Mouse (Mus musculus): Measurements from ENCODE around the gene Far2. TPM values are rescaled to one million over a fixed set of nuclear protein-coding genes. Genes with fewer than 3 reads are reported as not detected.

Far2 gene
- polyA plus RNA-seq, 1 experiment from 2014 or later, result 19.5 TPM

- WGBS, result 82% methylated on average over 3 of the region's 3 CpGs
- H3K4me2 ChIP-seq (ENCODE audit: low read length), result no peak overlapping the region
- no peak overlapping the region for H3K27ac ChIP-seq (ENCODE audit: low read length)
- H3K9me3 ChIP-seq (ENCODE audit: control insufficient read depth, low read length), result no peaks in the 10 kb centered on the region
- no peaks in the 10 kb centered on the region for H3K36me3 ChIP-seq (ENCODE audit: control insufficient read depth, insufficient read depth)
- H3K4me3 ChIP-seq (replicated peaks; ENCODE audit: low read length), result no peak overlapping the region
- no peaks in the 10 kb centered on the region for H3K4me1 ChIP-seq (replicated peaks; ENCODE audit: control insufficient read depth, insufficient read depth, low read length)
- H3K27me3 ChIP-seq (replicated peaks; ENCODE audit: control insufficient read depth, insufficient read depth, low read length), result no peaks in the 10 kb centered on the region
- ATAC-seq, result no peak
- no peak overlapping the region for H3K9ac ChIP-seq (replicated peaks; ENCODE audit: low read depth, low read length)
These were observed 26.5 kb downstream of the Far2 start for GRCm38 (mm10) chr6:148073599-148073998.

GRCm38 (mm10) chr6:148074211-148074864, 27.3 kb downstream of the Far2 start:
- ATAC-seq, result 0 out of 2 replicates have a peak, but pooled peaks have one; percentile 26
- H3K9ac ChIP-seq (replicated peaks; ENCODE audit: low read depth, low read length), result no peak overlapping the region
- no peaks in the 10 kb centered on the region for H3K36me3 ChIP-seq (ENCODE audit: control insufficient read depth, insufficient read depth)
- H3K27ac ChIP-seq (ENCODE audit: low read length), result no peak overlapping the region
- no peaks in the 10 kb centered on the region for H3K27me3 ChIP-seq (replicated peaks; ENCODE audit: control insufficient read depth, insufficient read depth, low read length)
- H3K4me3 ChIP-seq (replicated peaks; ENCODE audit: low read length), result no peak overlapping the region
- no peak overlapping the region for H3K4me2 ChIP-seq (ENCODE audit: low read length)
- no peaks in the 10 kb centered on the region for H3K9me3 ChIP-seq (ENCODE audit: control insufficient read depth, low read length)
- H3K4me1 ChIP-seq (replicated peaks; ENCODE audit: control insufficient read depth, insufficient read depth, low read length), result no peaks in the 10 kb centered on the region

DNA sequence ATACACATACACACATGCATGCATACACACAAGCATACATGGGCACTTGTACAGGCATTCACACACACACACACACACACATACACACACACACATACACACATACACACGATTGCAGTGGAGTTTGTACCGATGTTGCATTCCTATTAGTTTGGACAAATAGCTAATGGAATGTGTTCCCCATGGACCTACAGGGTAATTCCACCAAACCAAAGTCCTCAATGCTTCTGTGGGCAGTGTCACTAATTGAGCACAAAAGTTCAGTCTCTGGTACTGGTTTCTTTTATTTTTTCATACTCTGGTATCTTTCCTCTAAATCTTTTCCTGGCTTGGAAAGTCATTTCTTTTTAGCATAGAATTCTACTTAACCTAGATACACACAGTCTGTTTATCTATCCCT, 36.8 kb downstream of the Far2 start:
- no peaks in the 10 kb centered on the region for H3K9me3 ChIP-seq (ENCODE audit: control insufficient read depth, low read length)
- no peak for ATAC-seq
- H3K4me1 ChIP-seq (replicated peaks; ENCODE audit: control insufficient read depth, insufficient read depth, low read length), result no peaks in the 10 kb centered on the region
- 92% methylated on average over 2 of the region's 2 CpGs for WGBS
- H3K27ac ChIP-seq (ENCODE audit: low read length), result no peak overlapping the region
- no peak overlapping the region for H3K9ac ChIP-seq (replicated peaks; ENCODE audit: low read depth, low read length)
- no peak overlapping the region for H3K4me3 ChIP-seq (replicated peaks; ENCODE audit: low read length)
- no peak overlapping the region for H3K4me2 ChIP-seq (ENCODE audit: low read length)
- no peaks in the 10 kb centered on the region for H3K27me3 ChIP-seq (replicated peaks; ENCODE audit: control insufficient read depth, insufficient read depth, low read length)
- H3K36me3 ChIP-seq (ENCODE audit: control insufficient read depth, insufficient read depth), result no peaks in the 10 kb centered on the region

GRCm38 (mm10) chr6:148084403-148084802, 37.3 kb downstream of the Far2 start:
- no peak for ATAC-seq
- no peak overlapping the region for H3K4me3 ChIP-seq (replicated peaks; ENCODE audit: low read length)
- no peak overlapping the region for H3K9ac ChIP-seq (replicated peaks; ENCODE audit: low read depth, low read length)
- H3K4me2 ChIP-seq (ENCODE audit: low read length), result no peak overlapping the region
- no peaks in the 10 kb centered on the region for H3K36me3 ChIP-seq (ENCODE audit: control insufficient read depth, insufficient read depth)
- no peak overlapping the region for H3K27ac ChIP-seq (ENCODE audit: low read length)
- no peaks in the 10 kb centered on the region for H3K4me1 ChIP-seq (replicated peaks; ENCODE audit: control insufficient read depth, insufficient read depth, low read length)
- WGBS, result 84% methylated on average over 2 of the region's 2 CpGs
- H3K27me3 ChIP-seq (replicated peaks; ENCODE audit: control insufficient read depth, insufficient read depth, low read length), result no peaks in the 10 kb centered on the region
- no peaks in the 10 kb centered on the region for H3K9me3 ChIP-seq (ENCODE audit: control insufficient read depth, low read length)

DNA sequence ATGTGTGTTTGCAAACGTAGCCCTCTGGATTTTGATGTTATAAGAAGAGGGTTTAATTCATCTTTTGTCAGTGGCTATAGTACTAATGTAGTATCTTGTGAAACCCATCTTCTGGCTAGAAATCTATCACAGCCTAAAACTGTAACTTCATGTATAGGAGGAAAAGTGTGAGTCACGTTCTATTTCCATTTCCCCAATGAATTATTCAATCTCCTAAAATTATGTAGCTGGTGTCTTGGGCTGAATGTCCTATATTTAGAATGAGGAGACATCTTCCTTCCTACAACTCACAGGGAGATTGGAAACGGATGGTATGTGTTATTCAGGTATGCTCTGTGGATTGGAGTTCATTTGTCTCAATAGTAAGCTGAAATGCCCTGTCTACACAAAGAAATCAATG, 50.0 kb downstream of the Far2 start:
- no peaks in the 10 kb centered on the region for H3K9me3 ChIP-seq (ENCODE audit: control insufficient read depth, low read length)
- H3K4me3 ChIP-seq (replicated peaks; ENCODE audit: low read length), result no peak overlapping the region
- WGBS, result 69% methylated on average over 3 of the region's 3 CpGs
- H3K27me3 ChIP-seq (replicated peaks; ENCODE audit: control insufficient read depth, insufficient read depth, low read length), result no peaks in the 10 kb centered on the region
- H3K9ac ChIP-seq (replicated peaks; ENCODE audit: low read depth, low read length), result no peak overlapping the region
- H3K4me1 ChIP-seq (replicated peaks; ENCODE audit: control insufficient read depth, insufficient read depth, low read length), result no peaks in the 10 kb centered on the region
- no peak for ATAC-seq
- H3K27ac ChIP-seq (ENCODE audit: low read length), result no peak overlapping the region
- H3K36me3 ChIP-seq (ENCODE audit: control insufficient read depth, insufficient read depth), result no peaks in the 10 kb centered on the region
- no peak overlapping the region for H3K4me2 ChIP-seq (ENCODE audit: low read length)

- H3K36me3 ChIP-seq (ENCODE audit: control insufficient read depth, insufficient read depth), result no peaks in the 10 kb centered on the region
- no peak overlapping the region for H3K9ac ChIP-seq (replicated peaks; ENCODE audit: low read depth, low read length)
- H3K9me3 ChIP-seq (ENCODE audit: control insufficient read depth, low read length), result no peaks in the 10 kb centered on the region
- H3K4me1 ChIP-seq (replicated peaks; ENCODE audit: control insufficient read depth, insufficient read depth, low read length), result no peaks in the 10 kb centered on the region
- H3K27ac ChIP-seq (ENCODE audit: low read length), result no peak overlapping the region
- H3K27me3 ChIP-seq (replicated peaks; ENCODE audit: control insufficient read depth, insufficient read depth, low read length), result no peaks in the 10 kb centered on the region
- 95% methylated on average over 3 of the region's 3 CpGs for WGBS
- H3K4me2 ChIP-seq (ENCODE audit: low read length), result no peak overlapping the region
- H3K4me3 ChIP-seq (replicated peaks; ENCODE audit: low read length), result no peak overlapping the region
- no peak for ATAC-seq
These were observed 54.9 kb downstream of the Far2 start for GRCm38 (mm10) chr6:148101977-148102376.

GRCm38 (mm10) chr6:148102434-148102833, 55.4 kb downstream of the Far2 start:
- Histone ChIP-seq H3K36me3 (ENCODE audit: control insufficient read depth, insufficient read depth) (no peaks in the 10 kb centered on the region), H3K9me3 (ENCODE audit: control insufficient read depth, low read length) (no peaks in the 10 kb centered on the region), H3K27ac (ENCODE audit: low read length) (no peak overlapping the region), H3K27me3 (replicated peaks; ENCODE audit: control insufficient read depth, insufficient read depth, low read length) (no peaks in the 10 kb centered on the region), H3K9ac (replicated peaks; ENCODE audit: low read depth, low read length) (no peak overlapping the region), H3K4me1 (replicated peaks; ENCODE audit: control insufficient read depth, insufficient read depth, low read length) (no peaks in the 10 kb centered on the region), H3K4me3 (replicated peaks; ENCODE audit: low read length) (no peak overlapping the region), H3K4me2 (ENCODE audit: low read length) (no peak overlapping the region)
- WGBS, result 95% methylated on average over 1 of the region's 1 CpGs
- no peak for ATAC-seq

DNA sequence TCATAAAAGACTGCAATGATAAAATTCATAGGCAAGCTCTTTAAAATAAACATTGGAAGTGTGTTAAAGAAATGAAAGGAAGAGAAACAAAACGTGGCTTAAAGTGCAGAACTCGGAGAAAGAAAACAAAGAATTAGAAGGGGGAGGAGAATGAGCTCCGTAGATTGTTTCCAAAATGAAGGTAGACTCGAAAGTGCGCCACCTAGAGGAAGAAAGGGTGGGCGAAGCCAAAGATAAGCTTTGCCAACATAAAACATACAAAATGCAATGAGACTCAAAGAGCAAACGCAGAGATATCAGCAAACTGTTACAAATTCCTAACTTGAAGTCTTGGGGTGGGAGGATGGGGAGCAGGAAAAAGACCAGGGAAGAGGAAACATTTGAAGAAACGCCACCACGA, 57.2 kb downstream of the Far2 start:
- Histone ChIP-seq H3K27ac (ENCODE audit: low read length) (no peak overlapping the region), H3K9ac (replicated peaks; ENCODE audit: low read depth, low read length) (no peak overlapping the region), H3K4me3 (replicated peaks; ENCODE audit: low read length) (no peak overlapping the region), H3K4me2 (ENCODE audit: low read length) (no peak overlapping the region), H3K9me3 (ENCODE audit: control insufficient read depth, low read length) (no peaks in the 10 kb centered on the region), H3K36me3 (ENCODE audit: control insufficient read depth, insufficient read depth) (no peaks in the 10 kb centered on the region), H3K4me1 (replicated peaks; ENCODE audit: control insufficient read depth, insufficient read depth, low read length) (no peaks in the 10 kb centered on the region), H3K27me3 (replicated peaks; ENCODE audit: control insufficient read depth, insufficient read depth, low read length) (no peaks in the 10 kb centered on the region)
- WGBS, result 23% methylated on average over 7 of the region's 9 CpGs
- no peak for ATAC-seq

DNA sequence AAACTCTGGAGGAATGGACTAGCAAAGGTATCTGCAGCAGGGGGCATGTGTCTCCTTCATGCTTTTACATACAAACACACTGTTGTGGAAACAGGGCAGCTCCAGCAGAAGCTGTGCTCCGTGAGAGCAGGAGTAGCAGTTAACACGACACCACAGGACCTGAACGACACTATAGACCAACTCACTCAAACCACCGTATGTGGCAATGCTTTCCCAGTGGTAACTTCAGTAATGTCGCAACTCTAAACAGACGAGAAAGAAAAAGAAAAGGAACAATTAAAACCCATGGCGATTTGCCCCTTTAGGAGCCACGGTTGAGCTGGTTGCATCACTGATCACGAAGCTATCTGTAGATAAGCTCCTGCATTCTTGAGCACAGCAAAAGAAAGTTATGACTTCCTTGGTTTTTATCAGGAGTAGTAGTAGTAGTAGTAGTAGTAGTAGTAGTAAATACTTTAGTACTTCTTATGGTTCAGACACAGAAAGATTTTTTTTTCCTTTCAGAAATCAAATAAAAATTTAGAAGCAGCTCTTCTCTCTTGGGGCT, 58.7 kb downstream of the Far2 start:
- ATAC-seq, result no peak
- H3K27me3 ChIP-seq (replicated peaks; ENCODE audit: control insufficient read depth, insufficient read depth, low read length), result no peaks in the 10 kb centered on the region
- H3K4me3 ChIP-seq (replicated peaks; ENCODE audit: low read length), result no peak overlapping the region
- no peaks in the 10 kb centered on the region for H3K4me1 ChIP-seq (replicated peaks; ENCODE audit: control insufficient read depth, insufficient read depth, low read length)
- no peak overlapping the region for H3K9ac ChIP-seq (replicated peaks; ENCODE audit: low read depth, low read length)
- no peak overlapping the region for H3K27ac ChIP-seq (ENCODE audit: low read length)
- 79% methylated on average over 9 of the region's 9 CpGs for WGBS
- H3K9me3 ChIP-seq (ENCODE audit: control insufficient read depth, low read length), result no peaks in the 10 kb centered on the region
- H3K4me2 ChIP-seq (ENCODE audit: low read length), result no peak overlapping the region
- no peaks in the 10 kb centered on the region for H3K36me3 ChIP-seq (ENCODE audit: control insufficient read depth, insufficient read depth)

Data from forebrain, embryonic 16.5 days (tissue).